Mouse (Mus musculus) testis, adult 2 months (tissue): ENCODE results near the gene E2f4.

Experiments
- CTCF ChIP-seq: fragments of 200-500 bp; IDR thresholded peaks from 2 replicates; pipeline ENCODE4 v1.5.1; 2012; ENCODE audit warnings: low read depth, mild to moderate bottlenecking, inconsistent platforms, low read length, moderate library complexity; ENCODE audit not compliant: control insufficient read depth, insufficient read depth, insufficient replicate concordance
- POLR2A ChIP-seq: fragments of 200-500 bp; IDR thresholded peaks from 2 replicates; pipeline ENCODE4 v1.6.1; 2012; ENCODE audit warnings: low read depth, mild to moderate bottlenecking, inconsistent platforms, low read length, moderate library complexity; ENCODE audit not compliant: control insufficient read depth

GRCm38 (mm10) chr8:105339886-105340635 lies 42.6 kb downstream of the E2f4 start:
- no peak for TF ChIP-seq POLR2A
- no peak for TF ChIP-seq CTCF
